Mouse (Mus musculus) inflammation-experienced regulatory T-cells, adult 6 months (primary cell): Measurements from ENCODE around the gene Sf3b1. TPM values are rescaled to one million over a fixed set of nuclear protein-coding genes. Genes with fewer than 3 reads are reported as not detected.
"Not testable (repeated sequence)": the region's sequence is repeated elsewhere in the genome, so short reads cannot be mapped to it uniquely, and the experiment has no call there.

Experiments used
- ATAC-seq: one replicate; pipeline ENCODE4 v1.8.0; 2017
- polyA plus RNA-seq, 3 experiments: library from polyadenylated mRNA; unstranded; fragments of 100-300 nt; shearing (Covaris generic); gene quantifications; one replicate each; pipeline ENCODE4 v1.2.1; 2017

Sf3b1 gene
- polyA plus RNA-seq = 100 to 1,000 TPM; 408 to 502 (median 410) TPM

DNA sequence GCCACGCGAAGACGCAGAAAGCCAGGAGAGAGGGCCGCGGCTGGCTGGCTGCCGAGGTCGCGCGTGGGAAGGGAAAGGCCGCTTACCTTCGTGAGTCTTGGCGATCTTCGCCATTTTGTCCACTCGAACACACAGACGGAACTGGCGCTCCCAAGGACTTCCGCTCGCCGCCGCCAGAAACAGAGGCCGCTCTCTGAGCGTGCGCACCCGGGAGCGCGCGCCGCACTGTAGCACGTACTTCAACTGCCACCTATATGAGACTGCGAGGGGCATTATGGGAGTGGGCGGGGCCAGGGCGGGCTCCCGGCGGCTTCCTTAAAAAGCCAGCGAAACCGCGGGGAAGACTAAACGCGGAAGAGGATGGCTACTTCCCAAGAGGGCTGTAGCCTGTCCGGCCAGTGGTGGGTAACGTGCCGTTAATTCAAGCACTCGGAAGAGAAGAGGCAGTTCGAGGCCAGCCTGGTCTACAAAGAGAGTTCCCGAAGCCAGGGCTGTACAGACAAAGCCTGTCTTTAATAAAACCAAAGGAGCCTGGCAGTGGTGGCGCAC lies at the start of gene Sf3b1:
Sf3b1 (minus strand) TSS at position 229 of the 549 bp plus-strand sequence.
- peak; percentile 77 for ATAC-seq

- ATAC-seq = no peak
These were observed 49.1 kb upstream of the Sf3b1 start for GRCm38 (mm10) chr1:55076395-55076743.

DNA sequence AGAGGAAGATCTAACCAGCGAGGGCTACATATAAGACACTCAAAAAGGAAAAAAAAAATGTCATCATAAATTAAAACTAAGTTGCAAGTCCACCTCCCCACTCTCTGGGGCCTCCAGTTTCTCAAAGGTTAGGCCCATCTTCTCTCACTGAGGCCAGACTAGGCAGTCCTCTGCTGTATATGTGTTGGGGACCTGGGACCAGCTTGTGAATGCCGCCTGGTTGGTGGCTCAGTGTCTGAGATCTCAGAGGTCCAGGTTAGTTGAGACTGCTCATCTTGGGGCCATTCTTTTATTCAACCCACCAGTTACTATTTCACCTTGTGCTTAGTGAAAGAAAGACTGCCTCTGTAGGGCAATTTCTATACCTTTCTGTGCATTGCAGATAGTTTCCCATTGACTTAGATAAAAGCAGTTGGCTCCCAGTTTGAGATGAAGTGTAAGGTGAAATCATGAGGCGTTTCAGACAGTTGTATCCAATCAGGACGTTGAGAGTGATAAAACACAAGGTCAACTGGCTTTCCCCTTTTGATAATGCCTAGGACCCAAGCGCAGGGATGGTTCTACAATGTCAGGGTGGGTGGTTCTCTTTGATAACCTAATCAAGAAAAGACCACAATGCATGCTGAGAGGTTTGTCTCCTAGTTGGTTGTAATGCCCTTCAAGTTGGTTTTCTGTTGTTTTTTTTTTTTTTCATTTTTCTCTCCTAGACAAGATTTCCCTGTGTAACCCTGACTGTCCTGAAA lies 48.5 kb upstream of the Sf3b1 start:
- no peak for ATAC-seq

GRCm38 (mm10) chr1:55074757-55075156 lies 47.5 kb upstream of the Sf3b1 start:
- ATAC-seq = no peak

GRCm38 (mm10) chr1:55072328-55072727 lies 45.0 kb upstream of the Sf3b1 start:
- not testable (repeated sequence) for ATAC-seq

DNA sequence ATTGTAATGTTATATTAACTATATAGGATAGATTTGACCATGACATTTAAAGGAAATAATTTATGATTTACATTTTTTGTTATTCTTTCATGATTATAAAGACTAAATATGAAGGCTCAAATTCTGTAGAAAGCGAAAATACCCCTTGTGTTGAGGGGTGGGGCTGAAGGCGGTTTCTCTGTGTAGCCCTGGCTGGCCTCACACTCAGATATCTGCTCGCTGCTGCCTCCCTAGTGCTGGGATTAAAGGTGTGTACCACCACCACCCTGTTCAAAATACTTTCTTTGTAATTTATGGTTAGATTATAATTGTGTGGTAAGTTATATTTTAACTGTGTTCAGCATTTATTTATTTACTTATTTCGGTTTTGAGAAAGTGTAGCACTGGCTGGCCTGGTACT lies 34.5 kb upstream of the Sf3b1 start:
- no peak for ATAC-seq

GRCm38 (mm10) chr1:55061099-55061498 lies 33.8 kb upstream of the Sf3b1 start:
- no peak for ATAC-seq

DNA sequence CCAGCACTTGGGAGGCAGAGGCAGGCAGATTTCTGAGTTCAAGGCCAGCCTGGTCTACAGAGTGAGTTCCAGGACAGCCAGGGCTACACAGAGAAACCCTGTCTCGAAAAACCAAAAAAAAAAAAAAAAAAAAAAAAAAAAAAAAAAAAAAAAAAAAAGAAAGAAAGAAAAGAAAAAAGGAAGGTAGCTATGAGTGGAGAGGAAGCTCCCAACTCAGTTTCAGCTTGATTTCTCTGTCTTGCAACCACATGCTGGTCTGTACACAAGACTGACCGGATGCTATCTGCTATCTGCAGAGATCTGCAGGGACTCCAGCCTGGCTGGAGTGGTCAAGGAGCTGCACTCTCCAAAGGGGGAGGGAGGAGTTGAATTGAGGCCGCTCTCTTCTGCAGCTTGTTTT lies 31.1 kb upstream of the Sf3b1 start:
- ATAC-seq = not testable (repeated sequence)

DNA sequence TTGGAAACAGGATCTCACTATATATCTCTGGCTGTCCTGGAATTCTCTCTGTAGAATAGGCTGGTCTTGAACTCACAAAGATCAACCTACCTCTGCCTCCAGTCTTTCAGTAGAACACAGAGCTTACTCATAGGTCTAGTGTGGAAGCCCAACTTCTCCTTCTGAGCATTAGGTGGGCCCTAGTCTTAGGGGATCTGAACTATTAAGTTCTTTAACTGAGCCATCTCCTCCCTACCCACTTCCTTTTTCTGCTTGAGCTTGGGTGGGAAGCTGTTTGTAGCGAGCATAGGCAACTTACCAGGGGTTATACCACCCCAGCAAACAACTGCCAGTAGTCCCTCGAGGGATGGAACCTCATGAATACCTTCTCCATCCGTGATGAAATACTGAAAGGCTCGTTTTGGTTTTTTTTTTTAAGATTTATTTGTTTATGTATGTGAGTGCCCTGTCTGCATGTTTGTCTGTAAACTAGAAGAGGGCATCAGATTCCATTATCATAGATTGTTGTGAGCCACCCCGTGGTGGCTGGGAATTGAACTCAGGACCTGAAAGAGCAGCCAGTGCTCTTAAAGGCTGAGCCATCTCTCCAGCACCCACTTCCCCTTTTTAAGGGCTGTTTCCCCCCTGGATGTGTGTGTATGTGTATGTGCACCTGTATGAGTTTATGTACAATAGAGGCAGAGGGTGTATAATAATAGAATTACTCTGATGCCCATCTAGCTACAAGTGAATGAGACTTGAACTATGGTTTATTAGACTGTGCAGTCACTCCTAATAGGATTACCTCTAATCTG lies 28.2 kb upstream of the Sf3b1 start:
- ATAC-seq = no peak

- ATAC-seq = no peak
These were observed 26.3 kb upstream of the Sf3b1 start for GRCm38 (mm10) chr1:55053596-55053995.

GRCm38 (mm10) chr1:55053005-55053404 lies 25.7 kb upstream of the Sf3b1 start:
- peak; percentile 8 for ATAC-seq

DNA sequence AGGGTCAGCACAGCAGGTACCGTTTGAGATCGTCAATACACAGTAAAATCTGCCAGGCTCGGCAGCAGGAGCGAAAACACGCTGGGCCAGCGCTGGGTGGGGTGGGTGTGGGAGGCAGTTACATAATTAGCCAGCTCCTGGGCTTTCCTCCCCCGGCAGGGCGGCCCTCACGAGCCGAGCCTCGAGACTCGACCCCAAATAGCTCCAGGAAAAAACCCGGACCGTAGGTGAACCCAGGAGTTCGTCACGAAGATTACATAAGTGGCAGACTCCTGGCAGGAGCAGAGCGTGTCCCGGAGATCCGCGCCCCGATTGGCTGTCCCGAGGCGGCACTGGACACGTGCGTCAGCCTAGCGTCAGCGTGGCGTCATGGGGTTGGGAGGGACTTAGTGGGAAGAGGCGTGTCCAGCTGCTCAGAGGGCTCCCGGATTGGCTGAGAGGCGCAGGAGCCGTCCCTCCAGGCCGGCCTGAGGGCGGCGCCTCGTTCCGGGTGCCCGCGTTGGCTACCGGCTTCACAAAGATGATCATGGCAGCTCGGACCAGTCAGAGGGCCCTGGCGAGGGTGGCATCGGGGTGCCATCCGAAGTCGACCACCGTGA lies 25.2 kb upstream of the Sf3b1 start, which contains the start of gene Coq10b:
Coq10b (plus strand) TSS at position 416 of the 599 bp plus-strand sequence.
- ATAC-seq = peak; percentile 97

DNA sequence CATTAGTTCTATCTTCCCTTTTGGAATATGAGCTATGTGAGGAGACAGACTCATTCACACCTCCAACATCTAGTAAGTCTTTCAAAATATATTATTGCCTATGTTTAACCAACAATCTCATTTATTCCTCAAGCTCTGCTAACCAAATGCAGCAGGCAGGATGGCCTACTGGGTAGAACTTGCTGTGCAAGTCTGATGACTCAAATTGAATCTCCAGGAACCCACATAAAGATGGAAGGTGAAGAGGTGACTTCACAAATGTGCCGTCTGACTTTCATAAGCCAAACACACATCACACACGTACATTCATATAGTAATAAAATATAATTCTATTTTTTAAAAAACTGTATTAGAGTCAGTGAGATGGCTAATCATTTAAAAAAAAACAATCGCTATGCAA lies 24.4 kb upstream of the Sf3b1 start:
- ATAC-seq = no peak

GRCm38 (mm10) chr1:55048841-55049587 lies 21.7 kb upstream of the Sf3b1 start:
- ATAC-seq = no peak

DNA sequence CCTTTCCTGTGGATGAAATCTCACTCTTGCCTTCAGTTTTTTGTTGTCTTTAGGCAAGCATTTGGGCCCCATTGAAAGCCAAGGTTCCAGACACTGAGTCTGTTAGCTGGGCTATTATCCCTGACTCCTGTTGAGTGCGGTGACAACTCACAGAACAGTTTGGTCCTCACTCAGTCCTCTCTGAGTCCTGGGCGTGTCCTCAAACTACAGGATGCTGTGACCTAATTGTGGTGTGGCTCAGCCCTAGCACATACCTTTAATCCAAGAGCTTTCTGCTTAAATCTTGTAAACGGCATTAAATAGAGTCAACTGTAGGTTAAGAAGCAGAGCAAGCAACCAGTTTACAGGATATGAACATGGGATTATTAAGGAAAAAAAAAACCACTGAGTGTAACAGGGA lies 15.9 kb upstream of the Sf3b1 start:
- no peak for ATAC-seq

- no peak for ATAC-seq
These were observed 15.0 kb upstream of the Sf3b1 start for GRCm38 (mm10) chr1:55042246-55042645.

GRCm38 (mm10) chr1:55041691-55042090 lies 14.4 kb upstream of the Sf3b1 start:
- no peak for ATAC-seq

DNA sequence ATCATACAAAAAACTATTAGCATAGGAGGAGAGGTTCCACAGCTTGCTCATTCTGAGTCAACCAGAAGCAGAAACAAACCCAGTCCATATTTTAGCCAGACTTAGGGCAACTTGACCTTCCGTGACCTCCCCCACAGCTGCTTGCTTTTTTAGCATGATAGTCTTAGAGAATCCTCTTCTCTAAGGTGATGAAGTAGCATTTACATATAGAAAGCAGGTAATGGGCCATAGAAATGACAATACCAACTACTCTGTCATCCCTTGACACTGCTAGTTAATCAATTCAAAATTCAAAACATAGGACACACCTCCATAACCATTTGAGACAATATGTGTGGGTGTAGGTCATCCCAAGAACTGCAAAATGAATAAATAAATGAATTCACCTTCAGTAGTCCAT lies 12.7 kb upstream of the Sf3b1 start:
- no peak for ATAC-seq

GRCm38 (mm10) chr1:55031026-55031779 lies 3.9 kb upstream of the Sf3b1 start:
- ATAC-seq = no peak

DNA sequence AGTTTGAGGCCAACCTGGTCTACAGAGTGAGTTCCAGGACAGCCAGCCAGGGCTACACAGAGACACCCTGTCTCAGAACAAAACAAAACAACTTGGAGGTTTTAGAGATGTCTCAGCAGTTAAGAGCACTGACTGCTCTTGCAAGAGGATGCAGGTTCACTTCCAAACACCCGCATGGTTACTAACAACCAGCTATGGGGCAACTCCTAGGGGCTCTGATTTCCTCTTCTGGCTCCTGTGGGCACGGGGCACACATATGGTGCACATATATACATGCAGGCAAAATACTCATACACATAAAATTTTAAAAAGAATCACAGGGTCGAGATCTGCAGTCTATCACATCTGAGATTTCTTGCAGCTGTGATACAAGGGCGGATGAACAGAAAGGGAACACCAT lies 2.2 kb upstream of the Sf3b1 start:
- no peak for ATAC-seq

GRCm38 (mm10) chr1:55028512-55029249 lies 1.4 kb upstream of the Sf3b1 start:
- peak; percentile 63 for ATAC-seq
